Mouse (Mus musculus) cerebellum, postnatal 14 days (tissue): ENCODE results near the gene Gspt1.
A peak's percentile ranks its signal among the peaks of the same experiment; 100 is the strongest.
"Not testable (repeated sequence)": the region's sequence is repeated elsewhere in the genome, so short reads cannot be mapped to it uniquely, and the experiment has no call there.

Experiments
- DNase-seq, 2 experiments: peaks; one replicate each; pipeline ENCODE4 v3.0.0; 2021; ENCODE audit warnings: mixed read lengths in 2 of 2

Gene Gspt1

GRCm38 (mm10) chr16:11253898-11254722, at the start of gene Gspt1:
Gene Gspt1, minus strand, starts transcription at chr16:11254325.
- DNase-seq: peak; percentile 98 to 99

DNA sequence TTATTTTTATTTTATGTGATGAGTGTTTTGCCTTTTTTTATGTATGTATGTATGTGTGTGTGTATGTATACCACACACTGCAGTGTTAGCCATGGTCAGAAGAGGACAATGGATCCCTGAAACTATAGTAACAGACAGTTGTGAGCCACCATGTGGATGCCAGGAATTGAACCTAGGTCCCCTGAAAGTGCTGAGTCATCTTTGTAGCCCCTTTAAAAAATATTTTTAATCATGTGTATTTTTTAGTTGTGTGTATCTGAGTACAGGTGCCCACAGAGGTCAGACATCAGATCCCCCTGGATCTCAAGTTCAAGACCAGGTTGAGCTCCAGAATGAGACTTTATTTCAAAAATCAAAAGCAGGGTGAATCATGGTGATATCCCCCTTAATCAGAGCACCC, 49.6 kb upstream of the Gspt1 start:
- no peak for DNase-seq

DNA sequence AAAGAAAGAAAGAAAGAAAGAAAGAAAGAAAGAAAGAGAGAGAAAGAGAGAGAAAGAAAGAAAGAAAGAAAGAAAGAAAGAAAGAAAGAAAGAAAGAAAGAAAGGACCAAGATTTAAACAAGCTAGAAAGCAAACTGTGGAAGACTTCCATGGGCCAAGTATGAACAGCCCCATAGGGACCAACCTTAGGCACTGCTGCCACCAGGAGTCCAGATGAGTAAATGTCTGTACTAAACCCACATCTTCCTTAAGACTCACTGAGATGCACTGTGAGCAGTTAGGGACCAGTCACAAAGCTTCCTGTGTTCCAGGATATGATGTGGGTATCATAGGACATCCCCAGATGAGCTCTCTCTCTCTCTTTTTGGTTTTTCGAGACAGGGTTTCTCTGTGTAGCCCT, 43.6 kb upstream of the Gspt1 start:
- DNase-seq: not testable (repeated sequence)

DNA sequence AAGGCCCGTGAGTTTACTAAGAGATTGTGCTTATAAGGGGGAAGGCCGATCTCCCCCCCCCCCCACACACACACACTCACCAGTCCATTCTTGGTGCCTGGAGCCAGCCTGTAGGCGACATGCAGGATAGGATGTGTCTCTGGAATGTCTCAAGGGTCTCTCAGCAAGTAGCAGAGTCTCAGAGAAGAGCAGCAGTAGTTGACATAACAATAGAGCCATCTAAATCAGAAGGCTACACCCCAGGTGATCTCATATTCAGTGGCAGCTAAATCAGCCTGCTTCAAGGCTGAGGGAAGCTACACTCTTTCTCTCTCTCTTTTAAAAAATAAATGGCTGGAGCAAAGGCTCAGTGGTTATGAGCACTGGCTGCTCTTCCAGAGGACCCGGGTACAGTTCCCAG, 41.5 kb upstream of the Gspt1 start:
- DNase-seq: not testable (repeated sequence)

GRCm38 (mm10) chr16:11288873-11289272, 34.7 kb upstream of the Gspt1 start:
- not testable (repeated sequence) for DNase-seq

DNA sequence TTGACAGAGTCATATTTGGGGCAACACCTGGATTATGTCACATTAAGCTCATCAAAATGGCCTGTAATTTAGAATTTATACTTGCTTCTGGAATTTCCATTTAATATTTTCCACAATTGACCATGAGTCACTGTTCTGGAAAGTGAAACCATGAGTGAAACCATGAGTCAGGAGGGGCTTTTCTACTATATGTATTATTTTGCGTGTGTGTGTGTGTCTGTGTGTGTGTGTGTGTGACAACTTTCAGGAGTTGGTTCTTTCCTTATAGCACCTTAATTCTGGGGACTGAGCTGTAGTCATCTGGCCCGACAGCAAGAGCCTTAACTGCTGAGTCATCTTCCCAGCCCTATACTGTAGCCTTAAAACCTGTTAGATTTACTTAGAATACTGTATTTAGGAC, 31.8 kb upstream of the Gspt1 start:
- no peak for DNase-seq

GRCm38 (mm10) chr16:11284881-11285280, 30.8 kb upstream of the Gspt1 start:
- no peak for DNase-seq

DNA sequence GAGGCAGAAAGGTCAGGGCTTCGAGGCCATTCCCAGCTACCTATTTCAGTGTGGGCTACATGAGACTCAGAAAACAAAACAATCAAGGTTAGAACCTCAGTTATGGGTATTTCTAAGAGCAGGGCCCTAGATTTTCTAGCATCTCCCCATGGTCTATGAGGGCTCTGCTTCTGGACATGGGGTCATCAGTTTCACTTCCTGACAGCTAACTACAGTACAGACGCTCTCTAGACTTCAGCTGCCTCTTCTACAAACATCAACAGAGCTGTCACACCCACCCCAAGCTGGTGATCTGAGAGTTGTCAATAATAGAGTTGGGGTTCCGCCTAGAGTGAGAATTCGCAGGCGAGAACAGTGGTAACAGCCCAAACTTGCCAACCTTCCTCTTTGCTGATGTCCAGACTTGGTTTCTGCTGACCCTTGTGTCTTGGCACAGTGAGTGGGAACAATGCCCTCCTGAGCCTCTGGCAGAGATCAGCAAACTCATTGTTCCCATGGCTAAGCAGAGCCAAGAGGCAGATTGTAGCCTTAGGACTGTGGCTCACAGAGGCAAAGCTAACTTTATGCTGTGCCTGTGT, 28.6 kb upstream of the Gspt1 start:
- no peak for DNase-seq

DNA sequence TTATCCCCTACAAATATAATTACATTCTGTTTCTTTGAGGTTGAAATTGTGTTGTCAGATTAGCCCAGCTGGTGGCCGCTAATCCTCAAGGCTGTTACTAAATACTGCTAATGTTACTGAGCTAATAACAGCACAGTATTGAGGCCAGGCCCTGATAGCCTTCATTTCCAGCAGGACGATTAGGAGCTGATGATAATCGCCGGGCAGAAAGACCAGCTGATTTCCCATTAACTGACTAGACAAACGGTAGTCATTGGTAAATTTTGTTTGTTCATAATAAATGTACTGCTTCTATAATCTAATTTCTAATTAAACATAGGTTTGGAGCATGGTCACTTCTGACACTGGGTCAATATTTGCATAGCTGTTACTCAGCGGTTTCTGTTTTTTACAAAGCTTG, 24.7 kb upstream of the Gspt1 start:
- DNase-seq: no peak

DNA sequence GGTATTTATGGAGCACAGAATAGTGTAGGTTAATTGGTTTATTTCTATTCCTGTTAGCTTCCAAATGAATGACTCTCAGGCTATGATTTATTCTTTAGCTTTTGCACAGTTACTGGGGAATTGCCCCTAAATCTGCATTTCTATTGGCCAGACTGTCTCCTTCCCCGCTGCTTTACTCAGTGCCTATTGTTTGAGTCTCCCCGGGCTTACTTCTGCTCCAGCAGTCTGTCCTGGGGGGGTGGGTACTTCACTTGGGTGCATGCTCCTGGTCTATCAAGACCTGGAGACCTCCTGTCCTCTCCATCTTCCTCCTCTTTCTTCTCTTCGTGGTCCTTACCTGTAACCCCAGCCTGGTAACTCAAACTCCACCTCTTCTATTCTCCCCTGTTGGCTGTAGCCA, 22.8 kb upstream of the Gspt1 start:
- no peak for DNase-seq

GRCm38 (mm10) chr16:11271073-11271472, 16.9 kb upstream of the Gspt1 start:
- DNase-seq: no peak

- no peak for DNase-seq
These were observed 16.5 kb upstream of the Gspt1 start for GRCm38 (mm10) chr16:11270642-11271041.

GRCm38 (mm10) chr16:11269808-11270207, 15.7 kb upstream of the Gspt1 start:
- no peak for DNase-seq

DNA sequence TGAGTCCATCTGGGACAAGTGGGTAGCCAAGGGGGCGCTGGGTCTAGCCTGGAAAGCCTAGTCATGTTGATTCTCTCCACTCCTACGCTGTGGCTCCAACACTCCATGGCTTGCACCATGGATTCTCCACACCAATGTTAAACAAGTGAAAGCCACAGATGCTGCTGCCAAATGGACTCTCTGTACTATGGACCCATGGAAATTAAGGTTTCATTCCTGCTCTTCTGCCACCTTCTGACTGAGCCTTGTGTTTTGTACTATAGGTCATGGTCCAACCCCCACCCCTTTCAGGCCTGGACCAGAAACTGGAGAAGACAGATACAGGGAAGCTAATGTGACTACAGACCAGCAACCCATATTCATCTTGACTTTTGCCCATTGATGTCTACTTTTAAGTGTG, 12.4 kb upstream of the Gspt1 start:
- no peak for DNase-seq

GRCm38 (mm10) chr16:11263266-11263665, 9.1 kb upstream of the Gspt1 start:
- no peak for DNase-seq

DNA sequence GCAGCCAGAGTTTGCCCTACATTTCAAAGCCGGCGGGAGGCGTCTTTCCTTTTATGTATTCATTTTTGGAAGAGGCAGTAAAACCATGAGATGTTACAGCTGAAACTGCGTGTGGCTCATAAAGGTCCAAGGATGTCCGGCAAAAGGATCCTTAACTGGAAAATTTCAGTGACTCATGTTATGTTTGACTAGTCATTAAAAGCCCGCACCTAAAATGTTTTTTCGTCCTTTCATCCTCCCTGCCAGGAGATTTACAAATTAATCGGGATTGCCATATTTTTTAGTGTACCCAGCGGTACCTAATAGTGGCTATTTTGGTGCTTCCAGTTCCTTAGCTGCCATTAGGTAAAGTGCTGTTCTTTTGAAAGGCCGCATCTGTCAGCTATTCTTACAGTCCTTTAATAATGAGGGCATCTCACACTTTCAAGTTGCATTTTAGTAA, 619 bp upstream of the Gspt1 start:
- DNase-seq: no peak

DNA sequence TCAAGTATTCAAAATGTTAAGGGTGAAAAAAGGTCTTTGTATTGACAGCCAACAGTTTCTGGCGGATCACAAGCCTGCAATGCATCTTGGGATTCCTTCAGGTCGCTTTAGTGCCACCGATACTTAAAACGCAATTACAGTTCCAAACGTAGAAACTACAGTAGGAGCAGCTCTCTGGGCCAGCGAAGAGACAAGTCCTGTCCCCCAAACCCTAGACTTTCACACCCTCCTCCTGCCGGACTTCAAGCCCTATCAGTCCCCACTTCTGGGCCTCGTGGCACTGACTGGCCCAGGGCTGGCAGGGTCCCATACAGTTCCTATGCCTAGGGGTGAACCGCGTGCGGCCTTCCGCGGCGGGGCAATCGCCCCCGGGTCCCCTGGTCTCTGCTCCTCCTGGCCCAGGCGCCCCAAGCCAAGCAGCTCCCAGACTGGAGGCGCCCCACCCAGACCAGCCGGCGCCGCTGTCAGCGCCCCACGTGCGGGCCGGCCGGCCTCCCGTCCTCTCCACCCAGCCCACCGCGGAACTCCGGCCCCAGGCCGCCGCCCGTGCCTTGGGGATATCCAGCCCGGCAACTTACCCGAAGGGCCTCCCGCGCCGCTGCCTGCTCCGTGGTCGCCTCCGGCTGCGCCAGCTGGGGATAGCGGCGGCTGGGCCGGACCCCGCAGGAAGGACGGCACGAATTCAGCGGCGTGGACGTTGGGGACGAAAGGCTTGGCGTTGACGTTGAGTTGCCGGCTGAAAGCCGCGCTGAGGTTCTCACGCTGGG, 877 bp downstream of the Gspt1 start:
- peak; percentile 54 to 64 for DNase-seq

- DNase-seq: no peak
These were observed 6.3 kb downstream of the Gspt1 start for GRCm38 (mm10) chr16:11247791-11248190.

DNA sequence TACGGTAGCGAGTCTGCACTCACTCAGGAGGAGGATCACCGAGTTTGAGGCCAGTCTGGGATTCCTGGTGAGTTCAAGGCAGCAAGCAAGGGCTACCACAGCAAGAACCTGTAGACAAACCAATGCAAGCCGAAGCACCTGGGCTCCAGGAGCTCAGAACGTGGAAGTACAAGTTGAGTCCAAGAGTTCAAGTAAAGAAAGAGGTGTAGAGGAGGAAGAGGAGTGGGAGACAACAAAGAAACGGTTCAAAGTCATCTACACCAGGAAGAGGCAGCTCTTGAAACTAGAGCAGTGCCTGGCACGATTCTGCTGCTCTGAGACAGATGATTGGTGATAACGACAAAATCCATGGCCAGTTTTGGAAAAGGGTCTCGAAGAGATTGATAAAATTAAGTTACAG, 8.4 kb downstream of the Gspt1 start:
- no peak for DNase-seq

GRCm38 (mm10) chr16:11242401-11242800, 11.7 kb downstream of the Gspt1 start:
- no peak for DNase-seq

- no peak for DNase-seq
These were observed 36.3 kb downstream of the Gspt1 start for GRCm38 (mm10) chr16:11217801-11218200.

DNA sequence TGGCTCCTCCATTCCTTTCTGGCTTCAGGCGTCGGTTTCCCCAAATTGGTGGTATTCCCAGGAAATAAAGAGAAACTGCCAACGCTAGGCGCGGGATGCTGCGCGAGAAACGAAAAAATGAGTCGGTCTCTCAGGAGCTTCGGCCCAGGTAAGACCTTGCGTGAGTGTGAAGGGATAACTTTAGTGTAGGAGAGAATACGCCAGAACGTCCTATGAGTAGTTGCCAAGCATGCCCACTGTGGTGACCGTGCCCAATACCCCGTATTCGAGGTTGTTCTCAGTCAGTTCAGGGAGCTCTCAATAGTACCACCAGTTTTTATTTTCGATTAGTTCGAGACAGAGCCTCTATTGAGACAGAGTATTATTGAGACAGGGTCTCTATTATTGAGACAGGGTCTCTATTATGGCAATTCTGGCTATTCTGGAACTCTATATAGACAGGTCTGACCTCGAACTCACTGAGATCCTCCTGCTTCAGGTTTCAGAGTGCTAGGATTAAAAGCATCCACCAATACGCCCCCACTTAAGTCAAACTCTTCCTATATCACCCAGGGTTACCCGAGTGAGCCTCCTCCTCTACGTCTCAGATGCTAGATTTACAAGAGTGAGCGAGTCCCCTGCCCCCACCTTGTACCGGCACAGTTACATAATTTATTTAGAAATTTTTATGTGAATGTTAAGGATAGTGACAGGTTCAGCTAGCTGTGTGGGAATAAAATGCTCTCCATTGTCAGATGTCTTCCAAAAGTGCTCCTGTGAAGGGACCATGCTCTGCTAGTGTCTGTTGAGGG, 50.3 kb downstream of the Gspt1 start:
- no peak for DNase-seq
